Mouse (Mus musculus) limb, embryonic 15.5 days (tissue): Measurements from ENCODE around the gene Luc7l3. TPM values are rescaled to one million over a fixed set of nuclear protein-coding genes. Genes with fewer than 3 reads are reported as not detected.

Experiments
- ATAC-seq: fragments of 200-750 bp; cut with Nextera tagmentation; 2 replicates; pipeline ENCODE4 v1.8.0; 2017; ENCODE audit warnings: low read depth, moderate TSS enrichment; ENCODE audit not compliant: insufficient number of reproducible peaks, low FRiP score, low TSS enrichment
- H3K27ac ChIP-seq: fragments of 300-500 bp; sonication (generic); 2 replicates; pipeline ENCODE4 v1.5.1; 2015; ENCODE audit warnings: moderate library complexity, mild to moderate bottlenecking, inconsistent platforms
- H3K27me3 ChIP-seq: fragments of 300-500 bp; sonication (generic); 2 replicates; pipeline ENCODE4 v1.6.1; 2015; ENCODE audit warnings: inconsistent platforms
- H3K36me3 ChIP-seq: fragments of 300-500 bp; sonication (generic); 2 replicates; pipeline ENCODE4 v1.6.1; 2015; ENCODE audit warnings: inconsistent platforms
- H3K4me1 ChIP-seq: fragments of 300-500 bp; sonication (generic); 2 replicates; pipeline ENCODE4 v1.6.1; 2015; ENCODE audit warnings: inconsistent platforms
- H3K4me2 ChIP-seq: fragments of 300-500 bp; sonication (generic); 2 replicates; pipeline ENCODE4 v1.6.1; 2015; ENCODE audit warnings: mild to moderate bottlenecking, inconsistent platforms
- H3K4me3 ChIP-seq: fragments of 300-500 bp; sonication (generic); 2 replicates; pipeline ENCODE4 v1.5.1; 2015; ENCODE audit warnings: mild to moderate bottlenecking, inconsistent platforms
- H3K9ac ChIP-seq: fragments of 300-500 bp; sonication (generic); 2 replicates; pipeline ENCODE4 v1.6.1; 2015; ENCODE audit warnings: inconsistent platforms
- H3K9me3 ChIP-seq: fragments of 300-500 bp; sonication (generic); 2 replicates; pipeline ENCODE4 v1.6.1; 2016; ENCODE audit warnings: inconsistent platforms
- WGBS: fragments of 180-500 bp; shearing (Covaris S2); methylation state at CpG from one replicate; pipeline ENCODE4 v1.1.7; 2015; 5-methylcytosine and 5-hydroxymethylcytosine counted together
- polyA plus RNA-seq: library from polyadenylated mRNA; unstranded; fragments of >200 nt; fragmentation: Nextera tagmentation; extraction: Ambion mirVana; gene quantifications from 2 replicates; pipeline ENCODE4 v1.2.1, GENCODE M21; 2015

Gene Luc7l3
- 96.9 and 105 TPM in 2 replicates for polyA plus RNA-seq

DNA sequence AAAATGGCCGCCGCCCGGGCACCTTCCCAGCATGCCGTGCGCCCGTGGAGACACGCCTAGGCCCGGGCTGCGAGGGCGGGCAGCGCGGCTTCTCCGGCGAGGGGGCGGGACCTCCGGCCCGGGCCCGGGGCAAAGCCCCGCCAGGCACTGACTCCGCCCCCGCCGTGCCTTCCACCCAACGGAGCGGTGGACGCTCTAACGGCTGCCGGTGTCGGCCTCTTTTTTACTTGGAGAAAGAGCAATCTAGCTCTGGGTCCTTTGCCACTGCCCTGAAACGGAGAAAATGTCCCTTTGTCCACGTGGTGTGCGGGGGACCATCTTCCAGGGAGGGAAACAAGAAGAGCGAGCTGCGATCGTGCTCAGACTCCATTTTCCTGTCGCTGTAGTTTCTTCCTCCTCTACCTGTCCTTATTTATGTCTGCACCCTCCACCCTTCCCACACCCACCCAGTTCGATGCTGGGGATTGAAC, at the start of gene Luc7l3:
Luc7l3 (minus strand) TSS at position 58 of the 470 bp plus-strand sequence.
- Histone ChIP-seq H3K36me3 (0 out of 2 replicates have a peak, but pooled peaks cover 3% of the 10 kb centered on the region), H3K9ac (peak within 1 kb of the TSS; percentile 93), H3K9me3 (no peaks in the 10 kb centered on the region), H3K4me1 (peaks cover 24% of the 10 kb centered on the region), H3K27ac (peak within 1 kb of the TSS; percentile 99), H3K4me3 (peak within 1 kb of the TSS; percentile 86), H3K4me2 (peak within 1 kb of the TSS; percentile 61), H3K27me3 (no peaks in the 10 kb centered on the region)
- peak; percentile 93 for ATAC-seq
- under 1% methylated on average over 36 of the region's 36 CpGs for WGBS

- Histone ChIP-seq H3K4me2 (no peak overlapping the region), H3K4me3 (no peak overlapping the region), H3K9ac (no peak overlapping the region), H3K4me1 (no peaks in the 10 kb centered on the region), H3K27me3 (0 out of 2 replicates have a peak, but pooled peaks cover 4% of the 10 kb centered on the region), H3K9me3 (no peaks in the 10 kb centered on the region), H3K27ac (no peak overlapping the region), H3K36me3 (no peaks in the 10 kb centered on the region)
- ATAC-seq = no peak
- 22% methylated on average over 5 of the region's 5 CpGs for WGBS
Measured at GRCm38 (mm10) chr11:94370809-94371208, 49.0 kb upstream of the Luc7l3 start.

GRCm38 (mm10) chr11:94369981-94370380, 48.2 kb upstream of the Luc7l3 start:
- no peaks in the 10 kb centered on the region for H3K36me3 ChIP-seq
- H3K9me3 ChIP-seq = no peaks in the 10 kb centered on the region
- ATAC-seq = no peak
- 73% methylated on average over 6 of the region's 6 CpGs for WGBS
- H3K9ac ChIP-seq = no peak overlapping the region
- no peak overlapping the region for H3K27ac ChIP-seq
- no peak overlapping the region for H3K4me2 ChIP-seq
- H3K27me3 ChIP-seq = 0 out of 2 replicates have a peak, but pooled peaks cover 4% of the 10 kb centered on the region
- no peaks in the 10 kb centered on the region for H3K4me1 ChIP-seq
- no peak overlapping the region for H3K4me3 ChIP-seq

DNA sequence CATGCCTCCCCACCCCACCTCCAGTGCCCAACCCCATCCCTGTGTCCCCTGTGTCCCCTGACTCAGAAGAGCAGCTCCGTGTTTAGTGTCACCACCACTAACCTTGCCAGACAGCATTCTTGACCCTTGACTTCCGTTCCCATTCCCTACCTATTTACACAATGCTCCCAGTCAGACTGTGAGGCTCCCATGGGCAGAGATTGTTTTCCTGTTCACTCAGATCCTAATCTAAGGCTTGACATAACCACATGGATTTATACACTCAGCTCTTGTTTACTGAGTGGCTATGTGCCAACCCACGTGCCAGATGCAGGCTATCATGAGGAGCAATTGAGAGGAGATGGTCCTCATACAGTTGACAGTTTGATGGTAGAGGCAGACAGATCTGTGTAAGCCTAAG, 43.6 kb upstream of the Luc7l3 start:
- Histone ChIP-seq H3K36me3 (no peaks in the 10 kb centered on the region), H3K4me1 (peaks cover 10% of the 10 kb centered on the region; the same call in 1 of the 2 replicates), H3K9ac (no peak overlapping the region), H3K4me3 (no peak overlapping the region), H3K9me3 (no peaks in the 10 kb centered on the region), H3K27ac (no peak overlapping the region), H3K4me2 (no peak overlapping the region), H3K27me3 (no peaks in the 10 kb centered on the region)
- 61% methylated on average over 3 of the region's 3 CpGs for WGBS
- no peak for ATAC-seq

GRCm38 (mm10) chr11:94363690-94364089, 41.9 kb upstream of the Luc7l3 start:
- H3K9ac ChIP-seq = no peak overlapping the region
- H3K4me2 ChIP-seq = no peak overlapping the region
- 69% methylated on average over 7 of the region's 7 CpGs for WGBS
- no peak for ATAC-seq
- H3K27me3 ChIP-seq = no peaks in the 10 kb centered on the region
- no peaks in the 10 kb centered on the region for H3K9me3 ChIP-seq
- H3K27ac ChIP-seq = no peak overlapping the region
- H3K4me3 ChIP-seq = no peak overlapping the region
- peaks cover 10% of the 10 kb centered on the region; the same call in 1 of the 2 replicates for H3K4me1 ChIP-seq
- no peaks in the 10 kb centered on the region for H3K36me3 ChIP-seq

DNA sequence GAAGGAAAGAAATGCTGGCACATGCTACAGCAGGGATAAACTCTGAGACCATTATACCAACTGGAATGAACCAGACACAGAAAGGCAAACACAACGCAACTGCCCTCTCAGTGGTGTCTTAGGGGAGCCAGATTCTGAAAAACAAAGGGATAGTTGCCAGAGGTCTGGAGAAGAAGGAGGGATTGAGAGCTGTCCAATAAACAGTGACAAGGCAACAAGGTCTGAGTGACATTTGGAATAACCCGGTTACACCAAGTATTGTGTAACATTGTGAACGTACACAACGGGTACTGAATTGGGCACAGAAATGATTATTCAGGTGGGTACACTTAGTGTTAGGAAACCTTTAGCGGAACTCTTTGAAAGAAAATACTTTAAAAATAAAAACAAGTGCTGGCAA, 40.3 kb upstream of the Luc7l3 start:
- no peak overlapping the region for H3K9ac ChIP-seq
- 90% methylated on average over 5 of the region's 5 CpGs for WGBS

GRCm38 (mm10) chr11:94361166-94361870, 39.5 kb upstream of the Luc7l3 start:
- Histone ChIP-seq H3K4me2 (no peak overlapping the region), H3K9ac (no peak overlapping the region), H3K9me3 (no peaks in the 10 kb centered on the region), H3K36me3 (no peaks in the 10 kb centered on the region), H3K4me1 (peaks cover 10% of the 10 kb centered on the region; the same call in 1 of the 2 replicates), H3K27ac (no peak overlapping the region), H3K27me3 (no peaks in the 10 kb centered on the region), H3K4me3 (no peak overlapping the region)
- ATAC-seq = no peak
- WGBS = 90% methylated on average over 14 of the region's 14 CpGs

More for the DNA sequence above, 40.3 kb upstream of the Luc7l3 start:
- Histone ChIP-seq H3K4me2 (no peak overlapping the region), H3K36me3 (no peaks in the 10 kb centered on the region), H3K4me3 (no peak overlapping the region), H3K4me1 (peaks cover 10% of the 10 kb centered on the region; the same call in 1 of the 2 replicates), H3K9me3 (no peaks in the 10 kb centered on the region), H3K27me3 (no peaks in the 10 kb centered on the region), H3K27ac (no peak overlapping the region)
- ATAC-seq = no peak

- Histone ChIP-seq H3K4me1 (peaks cover 10% of the 10 kb centered on the region; the same call in 1 of the 2 replicates), H3K9ac (no peak overlapping the region), H3K27ac (no peak overlapping the region), H3K9me3 (no peaks in the 10 kb centered on the region), H3K36me3 (no peaks in the 10 kb centered on the region), H3K4me2 (no peak overlapping the region), H3K4me3 (no peak overlapping the region), H3K27me3 (no peaks in the 10 kb centered on the region)
- no peak for ATAC-seq
- 95% methylated on average over 12 of the region's 12 CpGs for WGBS
Measured at GRCm38 (mm10) chr11:94359168-94359567, 37.4 kb upstream of the Luc7l3 start.

- Histone ChIP-seq H3K9ac (no peak overlapping the region), H3K27me3 (no peaks in the 10 kb centered on the region), H3K4me3 (no peak overlapping the region), H3K27ac (no peak overlapping the region), H3K4me2 (no peak overlapping the region), H3K36me3 (no peaks in the 10 kb centered on the region), H3K9me3 (no peaks in the 10 kb centered on the region), H3K4me1 (no peaks in the 10 kb centered on the region)
- ATAC-seq = no peak
- WGBS = 77% methylated on average over 9 of the region's 9 CpGs
Measured at GRCm38 (mm10) chr11:94355521-94356217, 33.9 kb upstream of the Luc7l3 start.

DNA sequence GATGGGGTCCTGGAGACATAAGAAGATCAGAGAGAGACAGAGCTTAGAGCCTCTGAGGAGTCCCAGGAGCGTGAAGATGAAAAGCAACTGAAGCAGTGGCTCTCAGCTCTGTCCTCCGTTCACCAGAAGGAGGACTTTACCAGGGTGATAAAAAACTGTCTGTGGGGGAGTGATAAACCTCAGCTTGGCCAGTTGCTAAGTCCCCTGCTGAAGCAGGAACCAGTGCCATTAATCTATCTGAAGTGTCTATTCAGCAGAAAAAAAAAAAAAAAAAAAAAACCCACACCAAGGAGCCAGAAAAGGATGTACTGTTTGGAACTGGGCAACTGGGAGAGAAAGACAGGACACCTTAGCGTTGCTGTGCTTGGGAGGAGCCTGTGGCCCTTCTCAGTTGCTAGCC, 29.3 kb upstream of the Luc7l3 start:
- Histone ChIP-seq H3K27me3 (no peaks in the 10 kb centered on the region), H3K9ac (no peak overlapping the region), H3K27ac (no peak overlapping the region), H3K9me3 (no peaks in the 10 kb centered on the region), H3K4me1 (peaks cover 10% of the 10 kb centered on the region), H3K4me2 (no peak overlapping the region), H3K36me3 (no peaks in the 10 kb centered on the region), H3K4me3 (no peak overlapping the region)
- no peak for ATAC-seq
- 30% methylated on average over 3 of the region's 3 CpGs for WGBS

DNA sequence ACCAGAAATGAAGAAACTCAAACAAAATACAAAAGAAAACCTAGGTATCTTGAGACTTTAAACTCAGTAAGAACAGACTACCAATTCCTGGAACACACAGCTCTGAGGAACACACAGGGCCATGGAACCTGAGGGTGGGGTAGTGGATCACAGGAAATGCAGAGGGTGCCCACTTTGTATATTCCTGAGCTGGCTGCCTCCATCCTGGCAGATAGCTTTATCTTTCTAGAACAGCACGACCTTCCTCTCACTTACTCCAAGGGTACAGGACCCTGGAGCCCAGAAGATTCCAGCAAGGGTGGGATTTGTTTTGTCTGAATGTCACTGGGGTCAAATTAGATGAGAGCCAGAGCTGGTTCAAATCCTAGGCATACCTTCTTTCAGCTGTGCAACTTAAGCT, 28.5 kb upstream of the Luc7l3 start:
- no peaks in the 10 kb centered on the region for H3K9me3 ChIP-seq
- 71% methylated on average over 1 of the region's 1 CpGs for WGBS

DNA sequence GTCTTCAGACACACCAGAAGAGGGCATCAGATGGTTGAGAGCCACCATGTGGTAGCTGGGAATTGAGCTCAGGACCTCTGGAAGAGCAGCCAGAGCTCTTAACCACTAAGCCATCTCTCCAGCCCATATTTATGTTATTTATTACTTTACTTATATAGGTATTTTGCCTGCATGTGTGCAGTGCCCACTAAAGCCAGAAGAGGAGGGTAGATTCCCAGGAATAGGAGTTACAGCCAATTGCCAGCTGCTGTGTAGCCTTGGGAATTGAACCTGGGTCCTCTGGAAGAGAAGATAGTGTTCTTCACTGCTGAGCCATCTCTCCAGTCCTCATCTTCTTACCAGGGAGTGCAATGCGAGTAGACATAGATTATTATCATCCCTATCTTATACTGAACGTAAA, 28.1 kb upstream of the Luc7l3 start:
- Histone ChIP-seq H3K4me1 (peaks cover 16% of the 10 kb centered on the region), H3K4me3 (no peak overlapping the region), H3K27ac (no peak overlapping the region), H3K27me3 (no peaks in the 10 kb centered on the region), H3K4me2 (no peak overlapping the region), H3K9ac (no peak overlapping the region), H3K9me3 (no peaks in the 10 kb centered on the region), H3K36me3 (no peaks in the 10 kb centered on the region)
- ATAC-seq = no peak
- WGBS = 87% methylated on average over 2 of the region's 2 CpGs

More for the DNA sequence above, 28.5 kb upstream of the Luc7l3 start:
- H3K4me1 ChIP-seq = peaks cover 11% of the 10 kb centered on the region
- no peak for ATAC-seq
- no peak overlapping the region for H3K27ac ChIP-seq
- H3K27me3 ChIP-seq = no peaks in the 10 kb centered on the region
- H3K4me2 ChIP-seq = no peak overlapping the region
- H3K36me3 ChIP-seq = no peaks in the 10 kb centered on the region
- no peak overlapping the region for H3K9ac ChIP-seq
- no peak overlapping the region for H3K4me3 ChIP-seq
